Mouse (Mus musculus) testis, adult 2 months (tissue): ENCODE measurements around the gene Ankrd17. TPM values are rescaled to one million over a fixed set of nuclear protein-coding genes. Genes with fewer than 3 reads are reported as not detected.
"Not testable (repeated sequence)": the region's sequence is repeated elsewhere in the genome, so short reads cannot be mapped to it uniquely, and the experiment has no call there.

Source experiments
- H3K27ac ChIP-seq: fragments of 200-500 bp; 2 replicates; pipeline ENCODE4 v1.5.1; 2012; ENCODE audit warnings: low read depth, low read length; ENCODE audit not compliant: control insufficient read depth, insufficient read depth
- H3K27me3 ChIP-seq: fragments of 200-500 bp; 2 replicates; pipeline ENCODE4 v1.6.1; 2012; ENCODE audit warnings: mild to moderate bottlenecking, low read length, moderate library complexity; ENCODE audit not compliant: control insufficient read depth, insufficient read depth
- H3K36me3 ChIP-seq: fragments of 200-500 bp; 2 replicates; pipeline ENCODE4 v1.6.1; 2012; ENCODE audit warnings: mild to moderate bottlenecking, low read length; ENCODE audit not compliant: control insufficient read depth, insufficient read depth
- H3K4me1 ChIP-seq: fragments of 200-500 bp; 2 replicates; pipeline ENCODE4 v1.6.1; 2012; ENCODE audit warnings: low read length; ENCODE audit not compliant: control insufficient read depth, insufficient read depth
- H3K4me3 ChIP-seq: fragments of 200-500 bp; 2 replicates; pipeline ENCODE4 v1.5.1; 2012; ENCODE audit warnings: low read depth, mild to moderate bottlenecking, low read length, moderate library complexity, mixed read lengths; ENCODE audit not compliant: control insufficient read depth
- CTCF ChIP-seq: fragments of 200-500 bp; IDR thresholded peaks from 2 replicates; pipeline ENCODE4 v1.5.1; 2012; ENCODE audit warnings: low read depth, mild to moderate bottlenecking, inconsistent platforms, low read length, moderate library complexity; ENCODE audit not compliant: control insufficient read depth, insufficient read depth, insufficient replicate concordance
- POLR2A ChIP-seq: fragments of 200-500 bp; IDR thresholded peaks from 2 replicates; pipeline ENCODE4 v1.6.1; 2012; ENCODE audit warnings: low read depth, mild to moderate bottlenecking, inconsistent platforms, low read length, moderate library complexity; ENCODE audit not compliant: control insufficient read depth
- polyA plus RNA-seq: library from polyadenylated mRNA; depleted of rRNA; stranded (reverse); fragments of >200 nt; gene quantifications from 2 replicates; pipeline ENCODE4 v1.2.3, GENCODE M21; 2012

Gene Ankrd17
- polyA plus RNA-seq, 1 experiment: 18.2 TPM

GRCm38 (mm10) chr5:90331071-90331470 lies 35.3 kb downstream of the Ankrd17 start:
- Histone ChIP-seq H3K4me3 (no peak overlapping the region), H3K4me1 (no peaks in the 10 kb centered on the region), H3K27ac (no peak overlapping the region), H3K27me3 (no peaks in the 10 kb centered on the region), H3K36me3 (no peaks in the 10 kb centered on the region)
- TF ChIP-seq CTCF (no peak), POLR2A (no peak)

- Histone ChIP-seq H3K27me3 (no peaks in the 10 kb centered on the region), H3K36me3 (peaks cover 4% of the 10 kb centered on the region), H3K4me3 (no peak overlapping the region), H3K4me1 (no peaks in the 10 kb centered on the region), H3K27ac (no peak overlapping the region)
- TF ChIP-seq CTCF: no peak
- TF ChIP-seq POLR2A: no peak
Observed at GRCm38 (mm10) chr5:90298396-90298795, 68.0 kb downstream of the Ankrd17 start.

GRCm38 (mm10) chr5:90289887-90290286 lies 76.5 kb downstream of the Ankrd17 start:
- H3K27me3 ChIP-seq: no peaks in the 10 kb centered on the region
- no peak overlapping the region for H3K4me3 ChIP-seq
- H3K4me1 ChIP-seq: no peaks in the 10 kb centered on the region
- peaks cover 2% of the 10 kb centered on the region for H3K36me3 ChIP-seq
- TF ChIP-seq CTCF: no peak
- TF ChIP-seq POLR2A: no peak
- H3K27ac ChIP-seq: no peak overlapping the region

GRCm38 (mm10) chr5:90286559-90286958 lies 79.8 kb downstream of the Ankrd17 start:
- no peaks in the 10 kb centered on the region for H3K4me1 ChIP-seq
- H3K4me3 ChIP-seq: no peak overlapping the region
- peaks cover 4% of the 10 kb centered on the region for H3K36me3 ChIP-seq
- TF ChIP-seq POLR2A (no peak), CTCF (no peak)
- no peaks in the 10 kb centered on the region for H3K27me3 ChIP-seq
- no peak overlapping the region for H3K27ac ChIP-seq

- H3K36me3 ChIP-seq: peaks cover 3% of the 10 kb centered on the region; the same call in 1 of the 2 replicates
- H3K27ac ChIP-seq: no peak overlapping the region
- no peaks in the 10 kb centered on the region for H3K4me1 ChIP-seq
- H3K4me3 ChIP-seq: no peak overlapping the region
- TF ChIP-seq CTCF (no peak), POLR2A (no peak)
- no peaks in the 10 kb centered on the region for H3K27me3 ChIP-seq
Observed at GRCm38 (mm10) chr5:90280061-90280460, 86.3 kb downstream of the Ankrd17 start.

- TF ChIP-seq POLR2A: no peak
- peaks cover 3% of the 10 kb centered on the region; the same call in 1 of the 2 replicates for H3K36me3 ChIP-seq
- no peak overlapping the region for H3K27ac ChIP-seq
- no peaks in the 10 kb centered on the region for H3K4me1 ChIP-seq
- H3K4me3 ChIP-seq: no peak overlapping the region
- no peaks in the 10 kb centered on the region for H3K27me3 ChIP-seq
Observed at GRCm38 (mm10) chr5:90279418-90279817, 87.0 kb downstream of the Ankrd17 start.

GRCm38 (mm10) chr5:90277443-90277842 lies 88.9 kb downstream of the Ankrd17 start:
- H3K27ac ChIP-seq: no peak overlapping the region
- no peak for TF ChIP-seq POLR2A
- TF ChIP-seq CTCF: no peak
- H3K27me3 ChIP-seq: no peaks in the 10 kb centered on the region
- no peaks in the 10 kb centered on the region for H3K4me1 ChIP-seq
- no peak overlapping the region for H3K4me3 ChIP-seq
- H3K36me3 ChIP-seq: no peaks in the 10 kb centered on the region

- TF ChIP-seq CTCF: no peak
- no peak for TF ChIP-seq POLR2A
- no peaks in the 10 kb centered on the region for H3K36me3 ChIP-seq
- no peaks in the 10 kb centered on the region for H3K4me1 ChIP-seq
- H3K27ac ChIP-seq: no peak overlapping the region
- H3K27me3 ChIP-seq: no peaks in the 10 kb centered on the region
- H3K4me3 ChIP-seq: no peak overlapping the region
Observed at GRCm38 (mm10) chr5:90274806-90275205, 91.6 kb downstream of the Ankrd17 start.

- not testable (repeated sequence) for H3K4me1 ChIP-seq, H3K27ac ChIP-seq, H3K27me3 ChIP-seq, H3K4me3 ChIP-seq, H3K36me3 ChIP-seq
Observed at GRCm38 (mm10) chr5:90262230-90262629, 104.1 kb downstream of the Ankrd17 start.
